Mouse (Mus musculus): ENCODE measurements at regions not wholly inside any gene's neighbourhood (a gene's known extent, or its start where the extent isn't known, plus 50 kb on each side); places are given as distances from the start of the nearest gene placed in this dataset.

GRCm38 (mm10) chr4:8927276-8927906, 688.5 kb upstream of the Car8 start:
- ATAC-seq (ENCODE audit: low FRiP score): no peak
- WGBS: 27% methylated on average over 8 of the region's 8 CpGs

GRCm38 (mm10) chr4:8926642-8927275, 687.9 kb upstream of the Car8 start:
- no peaks in the 10 kb centered on the region for H3K36me3 ChIP-seq (replicated peaks; ENCODE audit: control insufficient read depth, insufficient read depth)
- no peak for DNase-seq (ENCODE audit: low spot score)
- no peak overlapping the region for H3K9ac ChIP-seq
- H3K4me1 ChIP-seq (replicated peaks; ENCODE audit: control insufficient read depth, insufficient read depth, low read length): peaks cover 15% of the 10 kb centered on the region
- H3K4me2 ChIP-seq (replicated peaks): no peak overlapping the region
- no peak overlapping the region for H3K4me3 ChIP-seq (replicated peaks; ENCODE audit: low read length)
- H3K9me3 ChIP-seq (ENCODE audit: control insufficient read depth, low read length): no peaks in the 10 kb centered on the region
- H3K27me3 ChIP-seq (ENCODE audit: control insufficient read depth, insufficient read depth, low read length): no peaks in the 10 kb centered on the region
- WGBS: 43% methylated on average over 9 of the region's 9 CpGs
- no peak for ATAC-seq (ENCODE audit: low FRiP score)
- H3K27ac ChIP-seq: no peak overlapping the region

More at GRCm38 (mm10) chr4:8927276-8927906, 688.5 kb upstream of the Car8 start:
- Histone ChIP-seq H3K9me3 (ENCODE audit: control insufficient read depth, low read length) (no peaks in the 10 kb centered on the region), H3K4me1 (replicated peaks; ENCODE audit: control insufficient read depth, insufficient read depth, low read length) (peaks cover 9% of the 10 kb centered on the region), H3K27me3 (ENCODE audit: control insufficient read depth, insufficient read depth, low read length) (no peaks in the 10 kb centered on the region), H3K9ac (no peak overlapping the region), H3K27ac (no peak overlapping the region), H3K4me3 (replicated peaks; ENCODE audit: low read length) (no peak overlapping the region), H3K4me2 (replicated peaks) (no peak overlapping the region), H3K36me3 (replicated peaks; ENCODE audit: control insufficient read depth, insufficient read depth) (no peaks in the 10 kb centered on the region)
- DNase-seq (ENCODE audit: low spot score): no peak

GRCm38 (mm10) chr4:8922695-8923363, 684.0 kb upstream of the Car8 start:
- no peaks in the 10 kb centered on the region for H3K9me3 ChIP-seq (ENCODE audit: control insufficient read depth, low read length)
- ATAC-seq (ENCODE audit: low FRiP score) (no peak), DNase-seq (ENCODE audit: low spot score) (no peak)
- no peak overlapping the region; the same call in 1 of the 2 replicates for H3K4me2 ChIP-seq (replicated peaks)
- no peak overlapping the region for H3K9ac ChIP-seq
- H3K4me3 ChIP-seq (replicated peaks; ENCODE audit: low read length): no peak overlapping the region
- no peaks in the 10 kb centered on the region for H3K27me3 ChIP-seq (ENCODE audit: control insufficient read depth, insufficient read depth, low read length)
- H3K4me1 ChIP-seq (replicated peaks; ENCODE audit: control insufficient read depth, insufficient read depth, low read length): peaks cover 21% of the 10 kb centered on the region
- no peak overlapping the region for H3K27ac ChIP-seq
- no peaks in the 10 kb centered on the region for H3K36me3 ChIP-seq (replicated peaks; ENCODE audit: control insufficient read depth, insufficient read depth)
- 31% methylated on average over 8 of the region's 8 CpGs for WGBS

- Histone ChIP-seq H3K4me1 (replicated peaks; ENCODE audit: control insufficient read depth, insufficient read depth, low read length) (peaks cover 21% of the 10 kb centered on the region), H3K9ac (peak overlapping the region; percentile 45), H3K4me2 (replicated peaks) (peak overlapping the region; percentile 51), H3K4me3 (replicated peaks; ENCODE audit: low read length) (0 out of 2 replicates have a peak overlapping the region, but pooled peaks have one; percentile 5), H3K36me3 (replicated peaks; ENCODE audit: control insufficient read depth, insufficient read depth) (no peaks in the 10 kb centered on the region), H3K27me3 (ENCODE audit: control insufficient read depth, insufficient read depth, low read length) (no peaks in the 10 kb centered on the region), H3K27ac (no peak overlapping the region), H3K9me3 (ENCODE audit: control insufficient read depth, low read length) (no peaks in the 10 kb centered on the region)
- ATAC-seq (ENCODE audit: low FRiP score) (peak; percentile 50), DNase-seq (ENCODE audit: low spot score) (peak; percentile 48)
- 6% methylated on average over 31 of the region's 31 CpGs for WGBS
Measured at GRCm38 (mm10) chr4:8921477-8922385, 682.9 kb upstream of the Car8 start.

- Histone ChIP-seq H3K9ac (no peak overlapping the region), H3K9me3 (ENCODE audit: control insufficient read depth, low read length) (no peaks in the 10 kb centered on the region), H3K4me3 (replicated peaks; ENCODE audit: low read length) (no peak overlapping the region), H3K36me3 (replicated peaks; ENCODE audit: control insufficient read depth, insufficient read depth) (no peaks in the 10 kb centered on the region), H3K27me3 (ENCODE audit: control insufficient read depth, insufficient read depth, low read length) (no peaks in the 10 kb centered on the region), H3K27ac (no peak overlapping the region), H3K4me1 (replicated peaks; ENCODE audit: control insufficient read depth, insufficient read depth, low read length) (peaks cover 21% of the 10 kb centered on the region), H3K4me2 (replicated peaks) (no peak overlapping the region)
- ATAC-seq (ENCODE audit: low FRiP score) (no peak), DNase-seq (ENCODE audit: low spot score) (no peak)
- WGBS: 17% methylated on average over 2 of the region's 2 CpGs
Measured at GRCm38 (mm10) chr4:8920306-8920705, 681.5 kb upstream of the Car8 start.

GRCm38 (mm10) chr4:8919366-8919984, 680.6 kb upstream of the Car8 start:
- Histone ChIP-seq H3K27ac (no peak overlapping the region), H3K9me3 (ENCODE audit: control insufficient read depth, low read length) (no peaks in the 10 kb centered on the region), H3K36me3 (replicated peaks; ENCODE audit: control insufficient read depth, insufficient read depth) (no peaks in the 10 kb centered on the region), H3K4me2 (replicated peaks) (no peak overlapping the region), H3K4me1 (replicated peaks; ENCODE audit: control insufficient read depth, insufficient read depth, low read length) (peaks cover 21% of the 10 kb centered on the region), H3K27me3 (ENCODE audit: control insufficient read depth, insufficient read depth, low read length) (no peaks in the 10 kb centered on the region), H3K4me3 (replicated peaks; ENCODE audit: low read length) (no peak overlapping the region), H3K9ac (no peak overlapping the region)
- 69% methylated on average over 9 of the region's 9 CpGs for whole genome bisulfite sequencing
- no peak for DNase-seq (ENCODE audit: low spot score)
- ATAC-seq (ENCODE audit: low FRiP score): no peak

Data from hindbrain, embryonic 14.5 days (tissue).